Mouse (Mus musculus) G1E-ER4 (cell line): ENCODE data around the gene Klhl2. TPM values are rescaled to one million over a fixed set of nuclear protein-coding genes. Genes with fewer than 3 reads are reported as not detected.

Experiments
- GATA1 ChIP-seq: IDR thresholded peaks from one replicate; pipeline ENCODE4 v1.8.0; 2012; ENCODE audit warnings: low read length, inconsistent platforms
- polyA plus RNA-seq: library from polyadenylated mRNA; stranded (reverse); fragments of >175 nt; gene quantifications from 2 replicates; pipeline ENCODE4 v1.2.3, GENCODE M21; 2012

Klhl2 gene
- polyA plus RNA-seq, 1 experiment: 5.7 TPM

GRCm38 (mm10) chr8:64839628-64840027 lies 10.2 kb downstream of the Klhl2 start:
- TF ChIP-seq GATA1: no peak

- TF ChIP-seq GATA1: no peak
These were observed 14.2 kb downstream of the Klhl2 start for GRCm38 (mm10) chr8:64835475-64836122.

GRCm38 (mm10) chr8:64834071-64834877 lies 15.5 kb downstream of the Klhl2 start:
- no peak for TF ChIP-seq GATA1

- no peak for TF ChIP-seq GATA1
These were observed 17.2 kb downstream of the Klhl2 start for GRCm38 (mm10) chr8:64832581-64833135.

- TF ChIP-seq GATA1: no peak
These were observed 18.2 kb downstream of the Klhl2 start for GRCm38 (mm10) chr8:64831656-64832055.

GRCm38 (mm10) chr8:64829921-64830320 lies 19.9 kb downstream of the Klhl2 start:
- no peak for TF ChIP-seq GATA1

- no peak for TF ChIP-seq GATA1
These were observed 20.4 kb downstream of the Klhl2 start for GRCm38 (mm10) chr8:64829391-64829790.

GRCm38 (mm10) chr8:64828466-64828865 lies 21.4 kb downstream of the Klhl2 start:
- TF ChIP-seq GATA1: no peak

GRCm38 (mm10) chr8:64827356-64827755 lies 22.5 kb downstream of the Klhl2 start:
- no peak for TF ChIP-seq GATA1

- no peak for TF ChIP-seq GATA1
These were observed 23.4 kb downstream of the Klhl2 start for GRCm38 (mm10) chr8:64826461-64826860.

- TF ChIP-seq GATA1: no peak
These were observed 25.9 kb downstream of the Klhl2 start for GRCm38 (mm10) chr8:64823905-64824304.

GRCm38 (mm10) chr8:64820940-64821339 lies 28.9 kb downstream of the Klhl2 start:
- no peak for TF ChIP-seq GATA1

- TF ChIP-seq GATA1: no peak
These were observed 38.0 kb downstream of the Klhl2 start for GRCm38 (mm10) chr8:64811790-64812189.

- no peak for TF ChIP-seq GATA1
These were observed 38.7 kb downstream of the Klhl2 start for GRCm38 (mm10) chr8:64811083-64811482.

- no peak for TF ChIP-seq GATA1
These were observed 43.3 kb downstream of the Klhl2 start for GRCm38 (mm10) chr8:64806558-64806957.

GRCm38 (mm10) chr8:64804971-64805370 lies 44.8 kb downstream of the Klhl2 start:
- TF ChIP-seq GATA1: no peak

GRCm38 (mm10) chr8:64799306-64799705 lies 50.5 kb downstream of the Klhl2 start:
- TF ChIP-seq GATA1: no peak
